Mouse (Mus musculus): ENCODE data around the gene Homez. TPM values are rescaled to one million over a fixed set of nuclear protein-coding genes. Genes with fewer than 3 reads are reported as not detected.

The Homez gene
- polyA plus RNA-seq (2015; fragmentation: Nextera tagmentation; extraction: Ambion mirVana), result 4.1 and 5.4 TPM in 2 replicates

DNA sequence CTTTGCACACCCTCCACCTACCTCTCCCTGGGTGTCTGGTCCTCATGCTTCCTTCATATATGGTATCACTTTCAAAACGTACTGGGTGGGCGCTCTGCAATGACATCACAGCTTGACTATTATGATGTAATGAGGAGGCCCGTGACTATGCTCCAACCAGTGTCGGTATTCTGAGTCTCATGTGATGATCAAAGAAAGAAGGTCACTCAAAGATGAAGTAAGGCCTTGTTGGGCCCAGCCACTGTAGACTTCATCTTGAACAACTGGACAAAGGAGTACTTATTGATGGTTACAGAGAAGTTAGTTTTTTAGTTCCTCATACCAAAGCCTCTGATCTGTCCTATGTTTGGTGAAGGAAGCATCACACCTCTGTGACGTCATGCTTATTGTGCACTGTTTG lies at the start of gene Homez:
Gene Homez (minus strand): TSS at position 101 of the 400 bp plus-strand sequence.

DNA sequence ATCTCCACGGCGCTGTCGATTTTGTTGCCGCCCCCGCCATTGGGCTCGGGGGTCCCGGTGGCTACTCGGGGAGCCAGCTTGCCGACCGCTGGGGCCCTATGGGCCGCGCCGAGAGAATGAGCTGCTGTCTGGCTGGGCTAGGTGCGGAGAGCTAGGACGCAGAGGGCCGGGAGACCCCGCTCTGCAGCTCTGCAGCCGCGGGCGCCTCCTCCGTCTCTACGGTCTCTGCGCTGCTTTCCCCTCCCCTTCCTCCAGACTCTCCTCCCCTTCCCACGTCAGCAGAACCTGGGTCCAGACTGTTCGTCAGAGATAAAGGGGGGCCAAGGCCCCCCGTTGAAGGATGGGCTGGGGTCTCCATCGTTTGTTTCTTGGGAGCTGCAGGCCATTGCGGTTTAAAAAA lies 42.1 kb upstream of the Homez start, which contains the start of gene Slc22a17:
Gene Slc22a17 (minus strand): TSS at position 247 of the 400 bp plus-strand sequence.

DNA sequence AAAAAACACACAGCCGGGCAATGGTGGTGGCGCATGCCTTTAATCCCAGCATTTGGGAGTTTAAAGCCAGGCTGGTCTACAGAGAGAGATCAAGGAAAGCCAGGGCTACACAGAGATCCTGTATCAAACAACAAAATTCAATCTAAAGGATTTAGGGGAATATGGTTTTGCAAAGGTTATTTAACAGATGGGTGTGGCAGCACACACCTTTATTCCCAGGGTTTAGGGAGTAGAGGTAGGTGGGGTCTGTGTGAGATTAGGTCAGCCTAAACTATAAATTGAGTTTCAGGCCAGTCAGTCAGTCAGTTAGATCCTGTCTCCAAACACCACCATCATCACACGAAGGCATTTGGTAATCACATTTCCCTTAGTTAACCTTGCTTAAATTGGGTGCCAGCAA lies 21.4 kb upstream of the Homez start, which contains the start of gene Pabpn1:
Gene Pabpn1 (plus strand): TSS at position 301 of the 400 bp plus-strand sequence.

DNA sequence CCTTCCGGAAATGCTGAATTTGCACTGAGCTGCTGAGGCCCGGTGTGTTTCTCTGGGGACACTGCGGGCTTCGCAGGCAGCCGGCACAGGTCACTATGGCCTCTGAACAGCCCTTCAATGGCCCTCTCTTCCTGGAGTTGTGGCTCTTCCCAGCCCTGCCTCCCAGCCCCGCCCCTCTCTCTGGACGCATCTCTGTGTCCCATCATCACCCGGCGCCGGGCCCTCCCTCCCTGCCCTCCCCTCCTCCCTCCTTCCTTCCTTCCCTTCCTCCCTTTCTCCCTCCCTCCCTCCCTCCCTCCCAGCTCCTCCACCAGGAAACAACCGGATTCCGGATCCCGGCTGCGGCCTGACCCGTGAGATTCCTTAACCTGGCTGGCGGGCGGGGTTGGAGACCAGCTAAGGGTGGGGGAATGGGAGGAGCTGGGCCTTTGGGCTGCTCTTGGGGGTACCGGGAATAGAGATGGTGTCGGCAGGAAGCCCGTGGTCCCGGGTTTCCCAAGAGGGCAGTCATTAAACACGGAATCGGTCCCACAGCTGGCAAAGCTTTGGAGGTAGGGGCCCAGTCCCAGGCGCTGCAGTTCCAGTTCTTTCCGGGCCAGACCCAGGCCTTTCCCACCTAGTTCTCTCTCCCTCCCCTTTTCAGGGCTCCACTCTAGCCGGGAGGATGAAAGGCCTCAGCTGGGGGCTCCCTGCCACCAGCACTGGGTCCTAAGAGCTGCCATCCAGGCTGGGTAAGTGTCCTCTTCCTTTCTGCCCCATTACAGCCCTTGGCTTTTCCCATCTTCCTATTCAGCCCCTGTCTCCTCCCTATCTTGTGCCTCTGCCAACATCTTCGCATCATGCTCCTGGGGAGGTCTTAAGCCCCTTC lies 12.6 kb upstream of the Homez start, which contains the start of the genes Bcl2l2 and Gm20521:
Gene Bcl2l2 (plus strand): TSS at position 224 of the 868 bp plus-strand sequence.
Gene Gm20521 (plus strand): TSS at position 288 of the 868 bp plus-strand sequence.

DNA sequence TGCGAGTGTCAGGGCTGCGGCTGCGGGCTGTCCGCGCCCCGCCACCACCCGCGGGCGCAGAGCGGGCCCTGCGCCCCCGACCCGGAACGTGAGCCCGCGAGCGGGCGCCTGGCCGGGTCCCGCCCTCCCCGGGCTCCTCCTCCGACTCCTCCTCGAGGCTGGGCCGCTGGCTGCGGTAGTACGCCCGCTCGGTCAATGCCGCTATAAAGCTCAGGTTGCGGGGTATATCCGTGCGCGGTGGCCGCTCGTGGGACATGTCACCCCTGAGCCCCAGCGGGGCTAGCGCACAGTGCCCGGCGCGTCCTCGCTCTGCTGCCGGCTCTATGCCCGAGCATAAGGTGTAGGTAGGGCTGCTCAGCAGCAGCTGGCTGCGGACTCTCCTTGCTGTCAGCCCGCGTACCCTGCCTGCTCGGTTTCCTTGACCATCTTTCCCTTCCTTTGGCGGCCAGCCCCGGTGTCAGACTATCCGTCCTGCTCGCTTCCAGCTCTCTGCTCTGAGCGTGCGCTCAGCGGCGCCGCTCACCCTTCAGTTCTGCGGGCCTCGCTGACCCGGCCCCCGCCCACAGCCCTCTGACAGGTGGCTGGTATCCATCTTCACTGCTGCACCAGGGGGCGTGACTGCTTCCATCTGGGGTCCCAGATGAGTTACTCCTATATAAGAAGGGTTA lies 6.4 kb upstream of the Homez start, which contains the start of gene Ppp1r3e:
Gene Ppp1r3e (minus strand): TSS at position 503 of the 668 bp plus-strand sequence.

DNA sequence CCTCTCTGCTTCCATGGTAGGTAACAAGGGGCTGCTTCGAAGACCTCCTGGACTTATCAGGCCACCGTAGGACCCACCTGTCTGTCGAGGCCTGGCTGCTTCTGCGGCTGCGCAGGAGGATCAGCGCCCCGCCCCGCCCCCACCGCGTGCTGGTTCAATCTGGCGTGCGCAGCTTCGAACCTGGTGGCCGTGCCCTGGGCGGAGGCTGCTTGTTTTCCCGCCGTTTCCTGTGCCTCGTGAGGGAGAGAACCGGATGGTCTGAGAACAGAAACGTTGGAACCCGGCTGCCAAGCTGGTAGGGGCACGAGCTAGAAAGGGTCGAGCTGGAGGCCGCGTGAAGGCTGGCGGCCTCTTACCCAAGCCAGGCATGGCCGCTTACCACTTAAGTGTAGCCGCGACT lies 56.8 kb downstream of the Homez start, which contains the start of gene Rnf212b:
Gene Rnf212b (plus strand): TSS at position 151 of the 400 bp plus-strand sequence.

Other genes with a start within 250 kb of the Homez start
- gene Psmb11, start 249.5 kb downstream of the Homez start, polyA plus RNA-seq (2015; fragmentation: Nextera tagmentation; extraction: Ambion mirVana), result not detected in 2 replicates
- not detected in 2 replicates for gene Gm17606, start 230.0 kb downstream of the Homez start, polyA plus RNA-seq (2015; fragmentation: Nextera tagmentation; extraction: Ambion mirVana)
- 0.59 and 0.66 TPM in 2 replicates for gene Cdh24, start 229.6 kb downstream of the Homez start, polyA plus RNA-seq (2015; fragmentation: Nextera tagmentation; extraction: Ambion mirVana)
- 57.6 and 58.6 TPM in 2 replicates for gene 1700123O20Rik, start 184.7 kb downstream of the Homez start, polyA plus RNA-seq (2015; fragmentation: Nextera tagmentation; extraction: Ambion mirVana)
- gene Acin1, start 184.0 kb downstream of the Homez start, polyA plus RNA-seq (2015; fragmentation: Nextera tagmentation; extraction: Ambion mirVana), result 50.8 and 54.6 TPM in 2 replicates
- 0.13 TPM in 1 of 2 replicates, not detected in the other for gene Gm29776, start 172.1 kb downstream of the Homez start, polyA plus RNA-seq (2015; fragmentation: Nextera tagmentation; extraction: Ambion mirVana)
- 0.10 TPM in 1 of 2 replicates, not detected in the other for gene Cebpe, start 158.8 kb downstream of the Homez start, polyA plus RNA-seq (2015; fragmentation: Nextera tagmentation; extraction: Ambion mirVana)
- 12.7 and 14.8 TPM in 2 replicates for gene Slc7a8, start 89.0 kb downstream of the Homez start, polyA plus RNA-seq (2015; fragmentation: Nextera tagmentation; extraction: Ambion mirVana)
- gene Rnf212b, start 56.8 kb downstream of the Homez start, polyA plus RNA-seq (2015; fragmentation: Nextera tagmentation; extraction: Ambion mirVana), result not detected in 2 replicates
- 0.62 and 1.3 TPM in 2 replicates for gene Ppp1r3e, start 6.6 kb upstream of the Homez start, polyA plus RNA-seq (2015; fragmentation: Nextera tagmentation; extraction: Ambion mirVana)
- gene Bcl2l2, start 12.4 kb upstream of the Homez start, polyA plus RNA-seq (2015; fragmentation: Nextera tagmentation; extraction: Ambion mirVana), result 4.2 and 4.4 TPM in 2 replicates
- gene Gm20521, start 12.5 kb upstream of the Homez start, polyA plus RNA-seq (2015; fragmentation: Nextera tagmentation; extraction: Ambion mirVana), result 0.26 and 0.69 TPM in 2 replicates
- gene Pabpn1, start 21.5 kb upstream of the Homez start, polyA plus RNA-seq (2015; fragmentation: Nextera tagmentation; extraction: Ambion mirVana), result 46.7 and 52.4 TPM in 2 replicates
- 14.4 and 15.9 TPM in 2 replicates for gene Slc22a17, start 42.2 kb upstream of the Homez start, polyA plus RNA-seq (2015; fragmentation: Nextera tagmentation; extraction: Ambion mirVana)
- 12.7 and 14.5 TPM in 2 replicates for gene Efs, start 55.2 kb upstream of the Homez start, polyA plus RNA-seq (2015; fragmentation: Nextera tagmentation; extraction: Ambion mirVana)
- not detected in 2 replicates for gene Il25, start 61.7 kb upstream of the Homez start, polyA plus RNA-seq (2015; fragmentation: Nextera tagmentation; extraction: Ambion mirVana)
- gene Cmtm5, start 65.3 kb upstream of the Homez start, polyA plus RNA-seq (2015; fragmentation: Nextera tagmentation; extraction: Ambion mirVana), result 0.82 and 0.99 TPM in 2 replicates
- gene Myh6, start 96.0 kb upstream of the Homez start, polyA plus RNA-seq (2015; fragmentation: Nextera tagmentation; extraction: Ambion mirVana), result 2.6 and 2.9 TPM in 2 replicates
- gene Gm17428, start 106.0 kb upstream of the Homez start, polyA plus RNA-seq (2015; fragmentation: Nextera tagmentation; extraction: Ambion mirVana), result not detected in 2 replicates
- gene Myh7, start 123.7 kb upstream of the Homez start, polyA plus RNA-seq (2015; fragmentation: Nextera tagmentation; extraction: Ambion mirVana), result 4.0 and 7.6 TPM in 2 replicates
- gene Ngdn, start 144.5 kb upstream of the Homez start, polyA plus RNA-seq (2015; fragmentation: Nextera tagmentation; extraction: Ambion mirVana), result 54.0 and 55.3 TPM in 2 replicates
- gene Zfhx2, start 221.4 kb upstream of the Homez start, polyA plus RNA-seq (2015; fragmentation: Nextera tagmentation; extraction: Ambion mirVana), result 0.49 and 0.51 TPM in 2 replicates
- gene Thtpa, start 223.8 kb upstream of the Homez start, polyA plus RNA-seq (2015; fragmentation: Nextera tagmentation; extraction: Ambion mirVana), result 11.9 and 13.8 TPM in 2 replicates
- 13.1 and 15.8 TPM in 2 replicates for gene Ap1g2, start 235.6 kb upstream of the Homez start, polyA plus RNA-seq (2015; fragmentation: Nextera tagmentation; extraction: Ambion mirVana)
- 0.75 and 0.77 TPM in 2 replicates for gene Jph4, start 246.0 kb upstream of the Homez start, polyA plus RNA-seq (2015; fragmentation: Nextera tagmentation; extraction: Ambion mirVana)